Mouse (Mus musculus) neural tube, embryonic 10.5 days (tissue): ENCODE data around the gene Ntn5.
A peak's percentile ranks its signal among the peaks of the same experiment; 100 is the strongest.

Experiments
- DNase-seq: peaks from one replicate; pipeline ENCODE4 v3.0.0-alpha.2; 2017; ENCODE audit warnings: low spot score; ENCODE audit errors: extremely low spot score

Ntn5 gene

GRCm38 (mm10) chr7:45723781-45724180, 40.0 kb downstream of the Ntn5 start:
- DNase-seq, result no peak

GRCm38 (mm10) chr7:45725151-45725550, 41.3 kb downstream of the Ntn5 start:
- no peak for DNase-seq

GRCm38 (mm10) chr7:45725713-45726112, 41.9 kb downstream of the Ntn5 start, which contains the start of gene Spaca4:
TSS of gene Spaca4 (minus strand) at chr7:45725813.
- DNase-seq, result no peak

GRCm38 (mm10) chr7:45726419-45726818, 42.6 kb downstream of the Ntn5 start:
- DNase-seq, result no peak

- no peak for DNase-seq
Observed at GRCm38 (mm10) chr7:45727625-45728024, 43.8 kb downstream of the Ntn5 start.

GRCm38 (mm10) chr7:45730727-45731431, 47.1 kb downstream of the Ntn5 start:
- peak; percentile 69 for DNase-seq

- DNase-seq, result no peak
Observed at GRCm38 (mm10) chr7:45733477-45733876, 49.7 kb downstream of the Ntn5 start.

- peak; percentile 82 for DNase-seq
Observed at GRCm38 (mm10) chr7:45739162-45739763, 55.4 kb downstream of the Ntn5 start.

- DNase-seq, result no peak
Observed at GRCm38 (mm10) chr7:45739820-45740219, 56.0 kb downstream of the Ntn5 start.

- DNase-seq, result no peak
Observed at GRCm38 (mm10) chr7:45741308-45741707, 57.5 kb downstream of the Ntn5 start.

GRCm38 (mm10) chr7:45741777-45742176, 58.0 kb downstream of the Ntn5 start:
- no peak for DNase-seq

GRCm38 (mm10) chr7:45742338-45742737, 58.5 kb downstream of the Ntn5 start:
- no peak for DNase-seq
